Mouse (Mus musculus) thymus, adult 2 months (tissue): ENCODE results near the gene Hoxa5. TPM values are rescaled to one million over a fixed set of nuclear protein-coding genes. Genes with fewer than 3 reads are reported as not detected.

Source experiments
- DNase-seq: peaks from one replicate; pipeline ENCODE4 v3.0.0; 2021
- H3K27ac ChIP-seq: fragments of 200-500 bp; 2 replicates; pipeline ENCODE4 v1.5.1; 2012; ENCODE audit warnings: low read length, control low read depth; ENCODE audit not compliant: control insufficient read depth, insufficient read depth
- H3K27me3 ChIP-seq: fragments of 200-500 bp; 2 replicates; pipeline ENCODE4 v1.6.1; 2012; ENCODE audit warnings: mild to moderate bottlenecking, low read length, moderate library complexity, mixed read lengths; ENCODE audit not compliant: control insufficient read depth, insufficient read depth
- H3K36me3 ChIP-seq: fragments of 200-500 bp; 2 replicates; pipeline ENCODE4 v1.6.1; 2012; ENCODE audit warnings: mild to moderate bottlenecking, low read length, moderate library complexity; ENCODE audit not compliant: control insufficient read depth, insufficient read depth
- H3K4me1 ChIP-seq: fragments of 200-500 bp; replicated peaks from 2 replicates; pipeline ENCODE4 v1.6.1; 2012; ENCODE audit warnings: low read length; ENCODE audit not compliant: control insufficient read depth, insufficient read depth
- H3K4me3 ChIP-seq: fragments of 200-500 bp; 2 replicates; pipeline ENCODE4 v1.5.1; 2012; ENCODE audit warnings: mild to moderate bottlenecking, low read length, control low read depth, moderate library complexity; ENCODE audit not compliant: control insufficient read depth, insufficient read depth
- CTCF ChIP-seq: fragments of 200-500 bp; IDR thresholded peaks from 2 replicates; pipeline ENCODE4 v1.5.1; 2012; ENCODE audit warnings: mild to moderate bottlenecking, control low read depth, low read length, moderate library complexity, borderline replicate concordance; ENCODE audit not compliant: control insufficient read depth, poor library complexity, insufficient read depth; ENCODE audit errors: extremely low read depth
- POLR2A ChIP-seq: fragments of 200-500 bp; IDR thresholded peaks from 2 replicates; pipeline ENCODE4 v1.6.1; 2012; ENCODE audit warnings: mild to moderate bottlenecking, low read length, control low read depth, moderate library complexity; ENCODE audit not compliant: control insufficient read depth, poor library complexity, insufficient read depth; ENCODE audit errors: extremely low read depth
- WGBS: fragments of 180-500 bp; shearing (Covaris S2); methylation state at CpG from one replicate; pipeline ENCODE4 v1.1.7; 2018; 5-methylcytosine and 5-hydroxymethylcytosine counted together
- polyA plus RNA-seq: library from polyadenylated mRNA; depleted of rRNA; stranded (reverse); fragments of >200 nt; gene quantifications from 2 replicates; pipeline ENCODE4 v1.2.3, GENCODE M21; 2012

The Hoxa5 gene
- polyA plus RNA-seq, 1 experiment, result 1.1 TPM

GRCm38 (mm10) chr6:52205221-52205620 is 834 bp upstream of the Hoxa5 start:
- no peak for TF ChIP-seq CTCF
- no peak for TF ChIP-seq POLR2A
- WGBS, result 95% methylated on average over 14 of the region's 14 CpGs
- Histone ChIP-seq H3K4me3 (no peak overlapping the region), H3K27ac (no peak overlapping the region), H3K27me3 (peaks cover 4% of the 10 kb centered on the region; the same call in 1 of the 2 replicates), H3K36me3 (no peaks in the 10 kb centered on the region), H3K4me1 (peaks cover 3% of the 10 kb centered on the region)
- DNase-seq, result no peak

GRCm38 (mm10) chr6:52203371-52204049 is 877 bp downstream of the Hoxa5 start:
- Histone ChIP-seq H3K4me1 (no peaks in the 10 kb centered on the region), H3K4me3 (no peak overlapping the region), H3K36me3 (no peaks in the 10 kb centered on the region), H3K27ac (no peak overlapping the region), H3K27me3 (no peaks in the 10 kb centered on the region; the same call in 1 of the 2 replicates)
- WGBS, result 89% methylated on average over 46 of the region's 46 CpGs
- TF ChIP-seq CTCF (no peak), POLR2A (no peak)
- no peak for DNase-seq

- H3K4me1 ChIP-seq, result no peaks in the 10 kb centered on the region
- no peaks in the 10 kb centered on the region for H3K36me3 ChIP-seq
- H3K27ac ChIP-seq, result no peak overlapping the region
- WGBS, result 93% methylated on average over 10 of the region's 10 CpGs
- no peaks in the 10 kb centered on the region; the same call in 1 of the 2 replicates for H3K27me3 ChIP-seq
- no peak overlapping the region for H3K4me3 ChIP-seq
- no peak for TF ChIP-seq CTCF
- TF ChIP-seq POLR2A, result no peak
- DNase-seq, result no peak
Measured at GRCm38 (mm10) chr6:52203121-52203370, 1.3 kb downstream of the Hoxa5 start.

GRCm38 (mm10) chr6:52202362-52203120 is 1.8 kb downstream of the Hoxa5 start:
- no peaks in the 10 kb centered on the region for H3K36me3 ChIP-seq
- DNase-seq, result no peak
- 90% methylated on average over 22 of the region's 22 CpGs for WGBS
- no peak overlapping the region for H3K27ac ChIP-seq
- no peak overlapping the region for H3K4me3 ChIP-seq
- H3K27me3 ChIP-seq, result no peaks in the 10 kb centered on the region; the same call in 1 of the 2 replicates
- TF ChIP-seq CTCF, result no peak
- TF ChIP-seq POLR2A, result no peak
- H3K4me1 ChIP-seq, result no peaks in the 10 kb centered on the region

GRCm38 (mm10) chr6:52201269-52201668 is 3.1 kb downstream of the Hoxa5 start:
- no peak overlapping the region for H3K27ac ChIP-seq
- no peak for TF ChIP-seq POLR2A
- TF ChIP-seq CTCF, result no peak
- H3K27me3 ChIP-seq, result no peaks in the 10 kb centered on the region; the same call in 1 of the 2 replicates
- 89% methylated on average over 1 of the region's 1 CpGs for WGBS
- H3K4me3 ChIP-seq, result no peak overlapping the region
- no peak for DNase-seq
- H3K4me1 ChIP-seq, result no peaks in the 10 kb centered on the region
- H3K36me3 ChIP-seq, result no peaks in the 10 kb centered on the region

GRCm38 (mm10) chr6:52200751-52201250 is 3.6 kb downstream of the Hoxa5 start:
- no peaks in the 10 kb centered on the region for H3K4me1 ChIP-seq
- H3K4me3 ChIP-seq, result no peak overlapping the region
- WGBS, result 95% methylated on average over 10 of the region's 10 CpGs
- no peak overlapping the region for H3K27ac ChIP-seq
- no peak for TF ChIP-seq CTCF
- TF ChIP-seq POLR2A, result no peak
- DNase-seq, result no peak
- no peaks in the 10 kb centered on the region for H3K27me3 ChIP-seq
- H3K36me3 ChIP-seq, result no peaks in the 10 kb centered on the region
